Mouse (Mus musculus) telencephalon, adult 2 months (tissue): ENCODE results near the gene Cd300lg.

Source experiments
- DNase-seq: peaks from one replicate; pipeline ENCODE4 v3.0.0-alpha.2; 2011; ENCODE audit warnings: low read depth, low spot score

Cd300lg gene

DNA sequence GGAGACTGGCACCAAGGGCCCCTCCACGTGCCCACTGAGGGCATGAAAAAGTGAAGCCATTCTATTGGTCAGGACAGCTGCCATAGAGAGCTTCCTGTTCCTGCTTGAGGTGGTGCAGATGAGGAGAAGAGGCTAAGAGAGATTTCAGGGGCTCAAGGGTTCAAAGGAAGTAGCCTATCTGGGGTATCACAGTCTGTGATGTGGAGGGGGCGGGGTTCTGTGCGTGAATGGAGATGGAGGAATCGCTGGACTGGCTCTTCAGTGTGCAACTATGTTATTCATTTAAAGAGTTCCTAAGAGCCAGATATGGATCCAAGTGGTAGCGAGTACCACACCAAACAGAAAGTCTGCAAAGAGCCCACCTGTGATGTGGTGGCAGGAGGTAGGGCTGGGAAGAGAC lies 55.1 kb downstream of the Cd300lg start:
- DNase-seq: no peak

GRCm38 (mm10) chr11:102096887-102097391 lies 55.6 kb downstream of the Cd300lg start:
- DNase-seq: peak; percentile 72

DNA sequence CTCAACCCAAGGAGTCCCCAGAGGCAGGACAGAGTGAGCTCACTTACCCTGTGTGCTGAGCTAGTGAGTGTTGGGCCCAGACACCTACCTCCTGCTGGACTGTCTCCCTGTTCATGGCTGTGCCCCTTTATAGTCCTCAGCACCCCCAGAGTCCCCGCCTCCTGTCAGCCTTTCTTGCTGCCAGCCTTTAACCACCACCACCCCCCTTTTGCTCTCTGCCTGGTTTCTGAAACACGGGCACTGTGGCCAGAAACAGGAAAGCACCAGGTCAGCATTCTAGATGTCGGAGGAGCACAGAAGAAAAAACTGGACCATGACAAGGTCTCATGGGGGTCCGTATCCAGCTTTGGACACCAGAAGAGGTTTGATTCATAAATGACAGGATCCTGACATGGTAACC lies 59.9 kb downstream of the Cd300lg start, which contains the start of gene Ppy:
Ppy (minus strand) TSS at position 101 of the 400 bp plus-strand sequence.
- DNase-seq: no peak

DNA sequence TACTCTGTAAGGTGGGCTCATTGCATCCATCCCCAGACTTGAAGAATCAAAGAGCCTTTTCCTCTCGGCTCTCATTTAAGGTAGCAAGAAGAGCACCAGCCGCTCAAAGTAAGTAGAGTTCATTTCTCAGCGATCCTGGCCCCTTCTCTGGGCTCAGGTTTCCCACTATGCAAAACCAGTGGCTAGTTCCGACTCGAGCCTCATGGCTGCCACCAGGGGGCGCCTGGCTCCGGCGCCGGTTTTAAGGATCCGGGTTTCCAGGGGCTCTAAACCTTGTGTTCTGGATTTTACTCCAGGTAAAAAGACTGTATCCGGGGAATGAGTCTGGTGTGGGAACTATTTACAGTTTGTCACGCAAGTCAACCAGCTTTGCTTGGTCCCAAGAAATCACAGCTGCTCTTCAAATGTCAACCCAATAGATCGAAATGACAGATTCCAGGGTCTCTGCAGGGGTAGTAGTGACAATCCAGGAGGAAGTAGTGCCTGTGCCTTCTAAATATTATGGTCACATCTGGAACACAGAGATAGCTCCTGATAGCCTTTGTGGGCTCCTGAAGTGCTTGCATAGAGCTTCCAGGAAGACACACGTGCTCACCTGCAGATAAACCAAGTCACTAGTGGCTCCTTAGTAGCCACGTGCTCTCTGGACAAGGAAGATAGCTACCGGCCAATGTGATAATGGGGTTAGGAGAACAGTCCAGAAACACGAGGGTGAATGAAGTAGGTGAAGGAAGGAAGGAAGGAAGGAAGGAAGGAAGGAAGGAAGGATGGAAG lies 61.4 kb downstream of the Cd300lg start:
- DNase-seq: no peak
